Mouse (Mus musculus) granulocyte monocyte progenitor cell, adult 5-6 weeks (primary cell): ENCODE data around the gene Ctbp2. TPM values are rescaled to one million over a fixed set of nuclear protein-coding genes. Genes with fewer than 3 reads are reported as not detected.

Experiments
- ATAC-seq: replicated peaks from 2 replicates; pipeline ENCODE4 v1.8.0; 2016; ENCODE audit warnings: mild to moderate bottlenecking, moderate TSS enrichment, inconsistent platforms; ENCODE audit not compliant: poor library complexity, severe bottlenecking
- total RNA-seq, 2 experiments: library from RNA; stranded (forward) in 1 of 2; stranded (reverse) in 1 of 2; fragments of 200-712, 200-1000 nt in 1 of 2; fragments of >200 nt in 1 of 2; fragmentation: Nextera tagmentation in 1 of 2; gene quantifications; 2 replicates each; pipeline ENCODE4 v1.2.3; 2014 to 2017

Gene Ctbp2
- total RNA-seq, 2 experiments from 2014 or later: 40.8 to 55.5 TPM

- ATAC-seq: 0 out of 2 replicates have a peak, but pooled peaks have one; percentile 1
Measured at GRCm38 (mm10) chr7:133050681-133051080, 73.5 kb downstream of the Ctbp2 start.

- ATAC-seq: peak; percentile 49
Measured at GRCm38 (mm10) chr7:133048085-133048630, 76.0 kb downstream of the Ctbp2 start.

- peak; percentile 69 for ATAC-seq
Measured at GRCm38 (mm10) chr7:133047287-133047686, 76.9 kb downstream of the Ctbp2 start.

- ATAC-seq: no peak
Measured at GRCm38 (mm10) chr7:133044721-133045120, 79.4 kb downstream of the Ctbp2 start.

GRCm38 (mm10) chr7:133041784-133042183, 82.4 kb downstream of the Ctbp2 start:
- no peak for ATAC-seq

- no peak for ATAC-seq
Measured at GRCm38 (mm10) chr7:133040688-133041345, 83.3 kb downstream of the Ctbp2 start.

GRCm38 (mm10) chr7:133039556-133040255, 84.4 kb downstream of the Ctbp2 start:
- no peak for ATAC-seq

- no peak for ATAC-seq
Measured at GRCm38 (mm10) chr7:133037618-133038017, 86.5 kb downstream of the Ctbp2 start.

- ATAC-seq: no peak
Measured at GRCm38 (mm10) chr7:133037217-133037616, 86.9 kb downstream of the Ctbp2 start.

GRCm38 (mm10) chr7:133035901-133036300, 88.3 kb downstream of the Ctbp2 start:
- no peak for ATAC-seq

- ATAC-seq: peak; percentile 87
Measured at GRCm38 (mm10) chr7:133032589-133033203, 91.5 kb downstream of the Ctbp2 start.

- no peak for ATAC-seq
Measured at GRCm38 (mm10) chr7:133029496-133030047, 94.6 kb downstream of the Ctbp2 start.

- ATAC-seq: no peak
Measured at GRCm38 (mm10) chr7:133029004-133029403, 95.2 kb downstream of the Ctbp2 start.

GRCm38 (mm10) chr7:133027930-133028329, 96.2 kb downstream of the Ctbp2 start:
- ATAC-seq: no peak

- peak; percentile 52 for ATAC-seq
Measured at GRCm38 (mm10) chr7:133024694-133025093, 99.5 kb downstream of the Ctbp2 start.

- no peak for ATAC-seq
Measured at GRCm38 (mm10) chr7:133019481-133020020, 104.6 kb downstream of the Ctbp2 start.

GRCm38 (mm10) chr7:133018961-133019360, 105.2 kb downstream of the Ctbp2 start:
- no peak for ATAC-seq

GRCm38 (mm10) chr7:133015416-133016070, 108.6 kb downstream of the Ctbp2 start:
- no peak for ATAC-seq

GRCm38 (mm10) chr7:133014631-133015030, 109.5 kb downstream of the Ctbp2 start:
- ATAC-seq: no peak

GRCm38 (mm10) chr7:133013923-133014322, 110.2 kb downstream of the Ctbp2 start:
- no peak for ATAC-seq
